Mouse (Mus musculus): ENCODE measurements around the gene Snx20.
"Not testable (repeated sequence)": the region's sequence is repeated elsewhere in the genome, so short reads cannot be mapped to it uniquely, and the experiment has no call there.

The Snx20 gene

DNA sequence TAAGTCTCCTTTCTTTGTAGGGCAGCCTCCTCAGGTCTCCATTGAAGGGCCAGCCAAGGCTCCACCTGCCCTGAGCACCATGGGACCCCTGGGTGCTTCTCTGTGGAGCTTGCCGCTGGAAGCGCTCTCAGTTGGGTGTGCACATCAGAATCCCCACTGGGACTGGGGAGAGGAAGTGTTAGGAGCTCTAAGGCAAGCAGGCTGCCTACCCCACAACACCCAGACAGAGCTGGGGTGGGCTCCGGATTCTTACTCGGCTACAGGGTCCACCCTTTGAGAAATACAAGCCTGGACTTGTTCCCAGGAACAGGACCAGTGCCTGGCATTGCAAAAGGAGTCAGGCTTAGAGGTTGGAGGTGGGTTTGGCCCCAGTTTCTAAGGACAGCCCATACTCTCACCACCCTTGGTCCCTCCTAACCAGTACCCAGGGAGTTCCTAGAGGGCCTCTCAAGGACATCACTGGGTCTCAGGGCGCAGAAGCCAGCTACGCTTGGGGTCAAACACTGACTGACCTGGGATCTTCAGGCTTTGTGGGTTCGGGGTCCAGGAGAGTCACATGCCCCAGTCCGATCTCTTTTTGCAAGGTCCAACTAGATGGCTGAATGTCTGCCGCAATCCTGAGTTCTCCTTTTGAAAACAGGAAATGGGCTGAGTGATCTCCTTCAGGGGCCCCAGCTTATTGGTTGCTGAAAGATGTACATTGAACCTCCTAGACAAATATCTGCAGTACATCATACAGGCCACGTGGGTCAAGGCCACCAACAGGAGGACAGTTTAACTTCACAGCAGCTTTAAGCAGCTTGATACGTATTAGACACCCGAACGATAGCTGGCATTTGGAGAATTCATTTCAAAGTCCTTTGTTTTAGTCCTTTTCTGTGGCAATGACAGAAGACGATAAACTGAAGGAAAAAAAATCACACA, at the start of gene Snx20:
TSS of gene Snx20 (minus strand) at position 655 of the 924 bp plus-strand sequence.
- no peak for DNase-seq

DNA sequence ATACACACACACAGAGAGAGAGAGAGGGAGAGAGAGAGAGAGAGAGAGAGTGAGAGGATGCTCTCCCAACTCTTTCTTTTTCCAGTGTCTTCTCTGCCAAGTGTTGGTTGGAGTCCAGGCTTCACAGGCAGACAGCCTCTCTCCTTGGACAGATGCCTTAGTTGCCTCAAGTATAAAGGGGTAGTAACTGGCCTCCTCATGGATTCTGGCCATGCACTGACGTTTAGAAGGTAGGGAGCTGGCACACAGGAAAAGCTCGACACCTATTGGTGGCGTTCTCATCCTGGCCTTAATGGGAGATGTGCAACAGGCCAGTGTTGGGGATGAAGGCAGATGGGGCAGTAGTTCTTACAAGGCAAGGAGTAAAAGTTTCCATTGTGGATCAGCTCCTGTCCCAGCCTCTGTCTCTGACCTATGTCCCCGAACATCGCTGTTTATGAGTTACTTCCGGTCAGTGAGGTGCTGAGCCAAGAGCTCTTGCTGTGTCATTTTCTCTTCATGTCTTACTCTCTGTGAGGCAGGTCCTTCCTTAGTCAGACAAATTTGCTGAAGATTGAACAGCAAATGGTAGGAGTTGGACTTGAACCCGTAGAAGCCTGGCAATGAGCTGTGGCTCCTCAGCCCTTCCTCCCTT, 47.8 kb upstream of the Snx20 start:
- DNase-seq, result no peak

- no peak for DNase-seq
These were observed 45.1 kb upstream of the Snx20 start for GRCm38 (mm10) chr8:88681046-88681445.

DNA sequence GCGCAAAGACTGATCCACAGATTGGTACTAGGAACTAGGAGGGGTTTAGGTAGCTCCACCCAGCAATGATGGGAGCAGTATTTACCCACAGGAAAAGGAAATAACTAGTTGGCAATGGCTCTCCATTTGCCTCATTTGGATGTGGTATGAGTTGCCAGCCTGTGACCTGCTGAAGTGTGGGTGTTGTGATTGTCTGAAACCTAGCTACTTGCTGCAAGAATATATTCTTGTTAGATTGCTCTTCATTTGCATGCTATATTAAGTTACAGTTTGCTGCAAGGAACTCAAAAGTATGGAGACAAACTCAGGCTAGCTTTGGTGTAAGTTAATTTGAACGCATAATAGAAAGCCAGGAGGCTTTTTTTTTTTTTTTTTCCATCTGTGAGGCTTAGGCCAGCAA, 44.6 kb upstream of the Snx20 start:
- no peak for DNase-seq

GRCm38 (mm10) chr8:88677071-88677470, 41.1 kb upstream of the Snx20 start:
- no peak for DNase-seq

DNA sequence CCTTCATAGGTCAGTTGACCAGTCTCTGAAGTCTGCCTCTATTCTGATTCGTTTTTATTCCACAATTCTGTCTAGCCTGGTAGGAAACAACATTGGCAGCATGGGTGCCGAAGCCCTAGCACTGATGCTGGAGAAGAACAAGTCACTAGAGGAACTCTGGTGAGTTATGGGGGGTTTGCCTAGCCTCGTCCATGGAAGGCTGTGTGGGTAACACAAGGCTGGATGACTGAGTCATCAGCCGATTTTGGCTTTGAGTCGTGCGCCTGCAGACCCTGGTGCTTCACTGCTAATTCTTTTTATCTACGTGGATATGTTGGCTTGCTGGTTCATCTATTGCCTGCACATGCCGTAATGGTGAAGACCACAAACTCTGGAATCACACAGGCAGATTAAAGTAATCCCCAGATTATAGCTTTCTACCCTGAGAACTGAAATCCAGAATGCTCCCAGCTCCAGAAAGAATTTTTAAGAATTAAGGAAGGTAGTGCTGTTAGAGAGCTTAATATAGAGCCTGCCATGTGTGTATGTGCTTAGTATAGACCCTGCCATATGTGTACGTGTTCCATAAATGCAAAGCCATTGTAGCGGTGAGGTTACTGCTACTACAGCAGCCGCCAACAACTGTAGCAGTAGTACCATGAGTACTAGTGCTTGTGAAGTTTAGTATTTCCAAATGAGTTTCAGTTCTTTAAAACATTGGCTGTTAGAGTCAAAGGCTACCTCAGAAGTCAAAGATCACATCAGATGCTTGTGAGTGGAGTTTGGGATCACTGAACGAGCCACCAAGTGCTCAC, 39.6 kb upstream of the Snx20 start:
- DNase-seq, result no peak

DNA sequence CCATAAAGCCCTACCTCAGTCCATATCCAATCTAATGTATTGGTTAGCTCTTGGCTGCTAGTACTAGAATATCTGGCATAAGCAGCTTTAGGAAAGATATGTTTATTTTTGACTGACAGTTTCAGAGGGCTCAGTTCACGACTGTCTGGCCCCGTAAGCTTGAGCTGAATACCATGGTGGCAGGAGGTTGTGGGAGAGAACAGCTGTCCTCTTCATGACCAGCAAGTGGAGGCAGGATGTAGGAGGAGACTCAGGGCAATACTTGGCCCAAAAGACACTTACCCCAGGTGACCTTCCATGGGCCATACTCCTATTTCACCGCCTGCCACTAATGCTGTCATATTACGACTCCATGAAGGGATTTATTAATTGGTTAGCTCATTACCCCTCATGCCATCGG, 37.9 kb upstream of the Snx20 start:
- peak; percentile 30 for DNase-seq

- DNase-seq, result no peak
These were observed 35.6 kb upstream of the Snx20 start for GRCm38 (mm10) chr8:88671575-88671974.

DNA sequence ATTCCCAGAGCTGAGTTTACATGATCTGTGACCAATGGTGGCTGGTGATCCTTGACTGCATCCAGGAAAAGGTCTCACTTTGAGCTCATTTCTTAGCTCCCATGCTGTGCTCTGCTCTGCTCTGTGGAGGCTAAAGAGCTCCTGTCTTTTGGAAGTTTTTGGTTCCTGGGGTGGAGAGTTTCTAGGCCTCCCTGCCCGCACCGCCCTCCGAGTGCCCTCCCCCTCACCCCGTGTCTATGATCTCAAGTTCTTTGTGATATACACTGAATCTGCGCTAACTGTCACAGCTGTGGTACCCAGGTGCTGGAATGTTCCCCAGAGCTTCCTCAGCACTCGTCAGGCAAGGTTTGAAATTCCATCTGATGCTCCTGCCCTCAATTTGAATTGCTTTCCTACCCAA, 34.9 kb upstream of the Snx20 start:
- no peak for DNase-seq

DNA sequence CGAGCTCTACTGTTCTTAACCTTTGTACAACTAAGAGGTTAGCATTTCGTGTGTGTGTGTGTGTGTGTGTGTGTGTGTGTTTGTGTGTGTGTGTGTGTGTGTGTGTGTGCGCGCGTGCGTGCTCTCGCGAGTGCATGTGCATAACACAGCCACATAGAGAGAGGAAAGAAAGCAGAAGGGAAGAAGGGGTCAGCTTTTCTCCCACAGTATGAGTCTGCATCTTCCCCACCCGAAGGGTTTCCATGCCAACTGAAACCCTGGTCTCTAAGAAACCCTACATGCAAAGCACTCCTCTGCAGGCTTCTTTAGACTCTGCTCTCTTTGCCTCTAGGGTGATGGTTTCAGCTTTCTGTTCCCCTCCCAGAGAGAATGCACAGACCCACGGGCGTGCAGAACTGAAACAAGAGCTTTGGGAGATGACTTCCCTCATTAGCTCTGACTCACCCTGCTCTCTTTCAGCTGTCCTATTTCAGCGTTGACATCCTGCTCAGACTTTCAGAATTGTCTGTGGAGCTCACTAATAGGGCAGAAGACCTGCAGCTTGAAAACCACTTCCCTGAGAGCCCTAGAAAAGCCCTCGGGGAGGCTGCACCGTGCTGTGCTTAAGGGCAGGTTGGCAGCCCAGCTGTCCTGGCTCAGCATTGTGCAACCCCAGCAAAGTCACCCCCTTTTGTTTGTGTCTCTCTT, 32.6 kb upstream of the Snx20 start:
- no peak for DNase-seq

GRCm38 (mm10) chr8:88666435-88666834, 30.5 kb upstream of the Snx20 start:
- peak; percentile 41 for DNase-seq

DNA sequence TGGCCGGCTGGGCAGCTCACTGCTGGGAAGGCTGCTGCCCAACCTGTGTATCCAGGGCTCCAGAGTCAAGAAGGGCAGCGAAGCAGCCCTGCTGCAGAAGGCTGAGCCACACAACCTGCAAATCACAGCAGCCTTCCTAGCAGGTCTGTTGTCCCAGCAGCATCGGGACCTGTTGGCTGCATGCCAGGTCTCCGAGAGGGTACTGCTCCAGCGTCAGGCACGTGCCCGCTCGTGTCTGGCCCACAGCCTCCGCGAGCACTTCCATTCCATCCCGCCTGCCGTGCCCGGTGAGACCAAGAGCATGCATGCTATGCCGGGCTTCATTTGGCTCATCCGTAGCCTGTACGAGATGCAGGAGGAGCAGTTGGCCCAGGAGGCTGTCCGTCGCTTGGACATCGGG, 29.0 kb upstream of the Snx20 start:
- DNase-seq, result peak; percentile 55

DNA sequence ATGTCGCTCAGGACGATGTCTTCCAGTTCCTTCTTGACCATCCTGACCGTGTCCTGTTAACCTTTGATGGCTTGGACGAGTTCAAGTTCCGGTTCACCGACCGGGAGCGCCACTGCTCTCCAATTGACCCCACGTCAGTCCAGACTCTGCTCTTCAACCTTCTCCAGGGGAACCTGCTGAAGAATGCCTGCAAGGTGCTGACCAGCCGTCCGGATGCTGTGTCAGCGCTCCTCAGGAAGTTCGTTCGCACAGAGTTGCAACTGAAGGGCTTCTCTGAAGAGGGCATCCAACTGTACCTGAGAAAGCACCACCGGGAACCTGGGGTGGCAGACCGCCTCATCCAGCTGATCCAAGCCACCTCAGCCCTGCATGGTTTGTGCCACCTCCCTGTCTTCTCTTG, 28.2 kb upstream of the Snx20 start:
- DNase-seq, result peak; percentile 80

DNA sequence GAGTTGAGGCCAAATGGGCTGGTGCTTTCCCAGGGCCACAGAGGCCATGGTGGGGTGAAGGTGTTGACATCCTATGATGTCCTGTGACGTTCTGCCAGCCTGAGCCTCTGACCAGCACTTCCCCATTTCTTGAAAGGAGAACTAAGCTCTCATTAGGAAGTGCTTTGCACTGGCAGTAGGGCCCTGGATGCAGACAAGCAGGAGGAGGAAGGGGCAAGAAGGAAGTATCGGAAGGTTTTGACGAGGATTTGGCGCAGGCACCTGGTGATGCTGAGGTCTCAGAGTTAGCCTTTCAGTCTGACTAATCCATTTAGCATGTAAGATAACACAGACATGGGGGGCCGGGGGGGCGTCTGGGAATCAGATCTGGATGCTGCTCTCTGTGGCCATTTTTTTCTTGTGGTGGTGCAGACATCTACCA, 26.5 kb upstream of the Snx20 start:
- DNase-seq, result no peak

DNA sequence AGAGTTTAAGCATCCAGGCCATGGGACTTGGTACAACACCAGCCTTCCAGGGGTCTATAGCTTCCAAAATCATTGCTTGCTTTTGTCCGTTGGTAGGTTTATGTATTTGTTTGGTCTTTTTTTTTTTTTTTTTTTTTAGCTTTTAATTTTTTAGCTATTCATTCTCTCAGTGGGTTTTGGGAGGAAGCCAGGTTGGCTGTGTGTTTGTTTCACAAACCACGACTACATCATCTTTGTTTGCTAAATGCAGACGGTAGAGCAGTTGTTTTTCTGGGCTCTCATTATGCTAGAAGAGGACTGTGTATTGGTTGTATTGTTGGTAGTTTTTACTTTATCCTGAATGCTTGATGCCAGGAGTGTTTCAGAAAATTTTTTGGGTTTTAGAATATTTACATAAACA, 23.9 kb upstream of the Snx20 start:
- DNase-seq, result no peak

DNA sequence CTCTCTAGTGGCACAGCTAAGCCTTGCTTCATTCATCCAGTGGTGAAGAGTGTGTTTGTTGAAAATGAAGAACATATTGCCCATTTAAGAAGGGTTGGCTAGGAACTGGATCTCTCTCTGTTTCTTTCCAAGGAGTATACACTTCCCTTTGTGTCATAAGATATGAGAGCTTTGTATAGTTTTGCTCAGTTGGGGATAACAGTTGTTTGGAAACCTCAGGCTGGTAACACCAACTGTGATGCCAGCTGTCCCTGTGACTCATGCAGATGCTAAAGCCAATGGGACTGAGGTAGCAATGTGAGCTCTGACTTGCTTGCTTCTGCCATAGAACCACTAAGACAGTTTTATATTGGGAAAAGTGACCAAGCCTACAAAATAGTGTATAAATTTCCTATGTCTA, 19.4 kb upstream of the Snx20 start:
- no peak for DNase-seq

GRCm38 (mm10) chr8:88651122-88651521, 15.2 kb upstream of the Snx20 start:
- not testable (repeated sequence) for DNase-seq

DNA sequence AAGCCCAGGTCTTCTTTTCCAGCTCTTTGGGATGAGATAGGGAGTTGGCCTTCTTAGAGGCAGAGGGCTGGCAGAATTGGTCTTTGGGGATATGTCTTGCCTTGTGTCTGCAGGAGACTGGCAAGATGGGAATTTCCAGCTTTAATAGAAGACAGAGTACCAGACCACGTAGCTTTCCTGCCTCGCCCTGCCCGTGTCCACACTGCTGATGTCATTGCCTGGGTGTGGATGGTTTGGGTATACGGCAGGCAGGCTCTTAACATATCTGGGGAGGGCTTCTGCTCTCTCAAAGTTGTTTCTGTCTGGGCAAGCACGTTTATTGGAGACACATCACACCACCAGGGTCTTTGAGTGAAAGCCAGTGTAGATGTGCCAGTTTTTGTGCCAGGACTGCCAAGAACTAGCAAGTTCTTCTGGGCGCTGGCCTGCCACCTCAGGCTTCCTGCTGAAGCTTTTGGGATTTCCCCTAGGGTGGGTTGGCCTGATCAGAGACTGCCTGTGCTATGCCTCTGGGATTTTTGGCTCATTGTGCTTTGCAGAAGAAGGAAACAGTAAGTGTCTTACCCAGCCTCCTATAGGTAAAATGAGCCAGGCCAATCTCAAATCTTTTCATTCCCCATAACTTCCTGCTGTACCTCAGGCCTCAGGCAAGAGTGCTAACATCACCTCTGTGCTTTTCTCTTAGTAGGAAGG, 14.2 kb upstream of the Snx20 start:
- no peak for DNase-seq

- no peak for DNase-seq
These were observed 12.4 kb upstream of the Snx20 start for GRCm38 (mm10) chr8:88648322-88648721.

DNA sequence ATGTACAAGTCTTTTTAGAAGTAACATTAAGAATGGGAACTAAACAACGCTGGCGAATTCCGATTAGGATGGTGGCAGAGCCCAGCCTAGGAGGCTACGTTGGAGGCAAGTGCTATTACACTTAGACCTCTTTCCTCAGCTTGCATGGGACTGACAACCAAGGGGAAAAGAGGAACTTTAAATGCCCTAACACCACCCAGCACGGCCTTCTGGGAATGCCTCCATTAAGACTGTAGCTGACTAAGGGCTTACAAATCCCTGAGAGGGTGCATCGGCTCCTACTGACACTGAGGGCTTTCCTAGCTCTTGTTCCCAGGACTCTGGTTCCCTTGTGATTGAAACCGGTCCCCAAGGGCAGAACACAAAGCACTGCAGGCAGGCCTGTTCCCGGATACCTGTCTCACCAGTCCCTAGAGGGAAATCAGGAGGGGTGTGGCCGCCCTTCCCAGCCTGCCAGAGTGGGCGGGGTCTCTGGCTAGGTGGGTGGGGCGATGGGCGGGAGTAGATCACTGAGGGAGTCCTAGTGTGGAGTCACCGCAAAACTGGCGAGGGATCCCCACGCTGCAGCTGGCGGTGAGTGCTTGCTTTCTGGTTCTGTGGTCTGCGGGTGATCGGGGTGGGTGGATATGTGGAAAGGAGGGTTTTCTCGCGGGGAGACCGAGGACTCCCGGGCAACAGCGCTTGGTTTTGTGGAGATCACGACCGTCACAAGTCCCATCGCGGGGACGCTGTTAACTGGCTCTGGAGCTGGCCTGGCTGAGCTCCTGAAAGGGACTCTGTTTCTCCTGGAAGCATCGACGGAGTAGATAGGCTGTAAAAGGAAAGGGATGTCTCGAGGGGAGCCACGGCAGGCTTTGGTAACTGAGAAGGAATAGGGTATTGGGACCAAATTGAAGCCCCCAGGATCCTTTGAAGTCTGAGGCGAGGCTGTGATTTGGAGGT, 11.2 kb upstream of the Snx20 start, which contains the start of gene Nod2:
TSS of gene Nod2 (plus strand) at position 479 of the 942 bp plus-strand sequence.
- peak; percentile 92 for DNase-seq
